Mouse (Mus musculus) cerebellum, postnatal 10 days (tissue): ENCODE data around the gene Cd300lb.

Source experiments
- DNase-seq, 2 experiments: peaks; one replicate each; pipeline ENCODE4 v3.0.0; 2021; ENCODE audit warnings: mixed read lengths in 2 of 2

The Cd300lb gene

DNA sequence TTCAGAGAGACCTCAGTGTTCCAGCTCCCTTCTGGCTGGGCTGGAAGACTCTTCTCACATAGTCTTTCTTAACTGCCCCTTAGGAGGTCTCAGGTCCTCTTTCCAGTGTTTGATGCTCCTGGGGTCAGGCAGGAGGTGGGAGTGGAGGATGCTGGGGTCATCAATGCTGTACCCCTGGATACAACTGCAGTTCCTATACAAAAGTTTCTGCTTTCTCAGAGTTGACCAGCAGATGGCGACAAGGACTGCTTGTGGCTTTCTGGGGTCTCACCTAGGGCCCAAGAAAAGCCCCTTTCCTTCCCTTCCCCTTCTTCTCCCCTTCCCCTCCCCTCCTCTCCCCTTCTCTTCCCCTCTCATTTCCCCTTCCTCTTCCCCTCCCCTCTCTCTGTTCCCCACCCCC, 53.6 kb downstream of the Cd300lb start:
- DNase-seq = peak; percentile 80 to 84

DNA sequence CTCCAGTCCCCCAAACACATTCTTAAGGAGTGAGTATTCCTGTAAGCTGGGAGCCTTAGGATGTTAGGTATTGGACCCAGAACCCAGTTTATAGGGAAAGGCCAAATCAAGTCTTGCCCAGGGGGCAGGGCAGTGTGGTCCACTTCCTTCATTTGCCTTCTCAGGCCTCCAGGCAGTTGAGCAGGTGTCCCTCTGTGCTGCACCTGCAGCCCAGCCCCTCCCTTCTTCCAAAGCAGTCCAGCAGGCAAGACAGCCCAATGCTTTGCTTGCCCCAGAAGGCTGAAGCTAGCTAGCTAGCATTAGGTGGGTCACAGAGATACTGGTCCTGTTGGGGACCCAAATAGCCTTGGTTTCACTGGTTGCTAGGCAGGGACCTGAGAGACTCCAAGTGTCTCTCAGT, 54.0 kb downstream of the Cd300lb start:
- DNase-seq = no peak

DNA sequence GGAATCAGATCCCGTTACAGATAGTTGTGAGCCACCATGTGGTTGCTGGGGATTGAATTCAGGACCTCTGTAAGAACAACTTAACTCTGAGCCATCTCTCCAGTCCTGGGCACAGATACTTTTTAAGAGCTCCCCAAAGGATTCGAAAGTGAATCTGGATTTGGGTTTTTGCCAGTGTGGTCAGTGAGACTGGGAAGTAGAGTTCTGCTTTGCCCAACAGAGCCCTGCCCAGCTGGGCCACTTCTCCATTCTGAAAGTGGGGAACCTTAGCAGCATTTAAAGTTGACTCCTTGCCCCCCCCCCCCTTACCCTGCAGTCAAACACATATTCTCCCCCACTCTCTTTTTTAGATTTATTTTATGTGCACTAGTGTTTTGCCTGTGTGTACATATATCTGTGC, 54.5 kb downstream of the Cd300lb start:
- DNase-seq = no peak

DNA sequence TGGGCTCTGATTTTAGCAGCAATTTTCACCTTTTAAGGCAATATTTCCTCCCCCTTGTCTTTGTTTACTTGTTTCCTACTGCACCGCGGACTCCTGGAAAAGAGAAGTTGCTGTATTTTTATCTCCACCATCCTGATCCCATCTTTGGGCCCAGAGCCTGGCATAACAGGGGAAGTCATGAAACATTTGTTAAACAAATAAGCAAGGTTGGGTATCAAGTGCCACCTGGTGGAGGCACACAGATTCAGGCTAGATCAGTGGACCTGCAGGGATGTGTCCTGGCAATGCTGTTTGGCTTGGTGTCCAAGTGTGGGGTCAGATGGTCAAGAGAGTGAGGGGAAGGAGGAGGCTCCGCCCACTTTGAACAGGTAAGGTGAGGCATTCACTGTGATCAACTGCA, 57.0 kb downstream of the Cd300lb start:
- peak; percentile 85 to 86 for DNase-seq

DNA sequence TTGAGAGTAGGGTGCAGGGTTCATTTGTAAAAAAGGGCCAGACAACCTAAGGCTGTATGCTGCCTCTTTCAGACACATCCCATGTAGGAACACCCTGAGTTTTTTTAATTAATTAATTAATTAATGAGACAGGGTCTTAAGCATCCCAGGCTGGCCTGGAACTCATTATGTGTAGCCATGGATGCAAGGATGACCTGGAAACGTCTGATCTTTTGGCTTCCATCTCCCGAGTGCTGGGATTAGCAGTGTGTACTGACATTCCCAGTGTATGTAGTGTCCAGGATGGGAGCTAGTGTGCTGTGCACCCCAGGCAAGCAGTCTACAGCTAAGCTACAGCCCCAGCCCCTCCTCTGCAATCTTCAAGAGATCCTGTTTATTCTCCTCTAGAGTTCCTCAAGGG, 57.6 kb downstream of the Cd300lb start:
- no peak for DNase-seq

DNA sequence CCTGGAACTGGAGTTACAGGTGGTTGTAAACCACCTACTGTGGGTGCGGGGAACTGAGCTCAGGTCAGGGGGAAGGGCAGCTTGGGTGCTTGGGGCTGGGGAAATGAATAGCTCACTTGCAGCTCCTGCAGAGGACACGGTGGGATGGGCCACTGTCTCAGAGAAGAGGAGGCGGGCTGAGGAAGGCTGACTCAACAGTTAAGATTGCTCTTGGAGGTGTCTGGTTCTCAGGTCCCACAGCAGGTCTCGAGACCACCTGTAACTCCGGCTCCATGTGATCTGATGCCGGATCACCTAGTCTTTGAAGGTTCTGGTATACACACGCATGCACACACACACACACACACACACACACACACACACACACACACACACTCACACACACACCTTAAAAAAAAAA, 58.0 kb downstream of the Cd300lb start:
- no peak for DNase-seq

DNA sequence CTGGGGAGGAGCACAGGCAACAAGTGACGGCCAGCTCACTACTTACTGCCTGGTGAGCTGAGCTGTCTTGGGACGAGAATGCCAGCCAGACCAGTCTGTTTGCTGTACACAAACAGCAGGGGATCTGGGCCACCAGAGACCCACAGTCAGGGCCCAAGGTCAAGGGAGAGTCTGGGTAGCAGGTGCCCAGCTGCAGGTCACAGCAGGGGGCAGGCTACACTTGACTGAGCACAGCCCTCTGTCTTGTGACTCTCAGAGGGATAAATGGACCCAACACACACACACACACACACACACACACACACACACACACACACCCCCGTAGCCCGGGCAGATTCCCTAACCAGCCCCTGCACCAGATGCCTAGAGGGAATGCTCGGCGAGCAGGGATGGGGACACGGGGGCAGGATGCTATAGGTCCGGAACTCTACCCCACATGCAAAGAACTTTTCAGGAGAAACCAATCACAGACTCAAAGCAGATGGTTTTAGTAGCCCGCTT, 58.8 kb downstream of the Cd300lb start:
- peak in 1 of 2 experiments; percentile 52 for DNase-seq

DNA sequence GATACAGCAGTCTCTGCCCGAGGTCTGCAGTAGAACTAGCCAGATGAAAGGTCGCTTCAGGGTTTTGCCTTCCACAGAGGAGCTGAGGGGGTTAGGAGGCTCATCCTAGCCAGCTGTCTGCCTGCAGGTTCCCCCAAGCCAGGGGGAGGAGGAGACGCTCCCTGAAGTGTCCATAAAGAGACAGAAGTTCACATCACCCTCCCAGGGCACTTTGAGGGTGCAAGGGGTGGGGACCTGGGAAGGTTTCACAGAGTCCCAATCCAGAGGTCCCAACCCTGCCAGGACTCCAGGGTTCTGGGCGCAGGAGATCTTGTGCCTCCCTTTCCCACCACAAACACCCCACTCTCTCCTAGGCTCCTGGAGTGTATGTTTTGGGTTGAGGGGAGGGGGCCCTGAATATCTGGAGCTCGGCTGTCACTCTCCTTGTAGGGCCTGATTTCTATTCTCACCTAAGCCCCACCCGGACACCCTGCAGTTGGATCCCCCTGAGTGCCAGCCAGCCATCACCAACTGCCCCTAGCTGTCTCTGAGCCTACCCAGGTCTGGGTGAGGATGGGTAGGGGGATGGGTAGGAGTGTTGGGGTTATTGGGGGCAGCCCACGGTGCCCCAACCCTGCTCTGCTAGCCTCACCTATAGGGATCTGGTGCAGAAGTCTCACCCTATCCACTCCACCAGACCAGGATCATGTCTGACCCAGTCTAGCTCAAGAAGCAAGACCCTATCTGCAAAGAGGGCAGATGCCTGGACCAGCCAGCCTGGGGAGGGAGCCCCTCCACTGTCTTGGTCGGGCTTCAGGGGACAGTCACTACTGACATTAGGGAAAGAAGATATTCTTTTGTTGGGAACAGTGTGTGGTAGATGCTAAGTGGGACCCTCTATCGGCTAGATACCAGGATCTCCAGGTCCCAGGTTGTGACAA, 59.7 kb downstream of the Cd300lb start:
- no peak for DNase-seq

DNA sequence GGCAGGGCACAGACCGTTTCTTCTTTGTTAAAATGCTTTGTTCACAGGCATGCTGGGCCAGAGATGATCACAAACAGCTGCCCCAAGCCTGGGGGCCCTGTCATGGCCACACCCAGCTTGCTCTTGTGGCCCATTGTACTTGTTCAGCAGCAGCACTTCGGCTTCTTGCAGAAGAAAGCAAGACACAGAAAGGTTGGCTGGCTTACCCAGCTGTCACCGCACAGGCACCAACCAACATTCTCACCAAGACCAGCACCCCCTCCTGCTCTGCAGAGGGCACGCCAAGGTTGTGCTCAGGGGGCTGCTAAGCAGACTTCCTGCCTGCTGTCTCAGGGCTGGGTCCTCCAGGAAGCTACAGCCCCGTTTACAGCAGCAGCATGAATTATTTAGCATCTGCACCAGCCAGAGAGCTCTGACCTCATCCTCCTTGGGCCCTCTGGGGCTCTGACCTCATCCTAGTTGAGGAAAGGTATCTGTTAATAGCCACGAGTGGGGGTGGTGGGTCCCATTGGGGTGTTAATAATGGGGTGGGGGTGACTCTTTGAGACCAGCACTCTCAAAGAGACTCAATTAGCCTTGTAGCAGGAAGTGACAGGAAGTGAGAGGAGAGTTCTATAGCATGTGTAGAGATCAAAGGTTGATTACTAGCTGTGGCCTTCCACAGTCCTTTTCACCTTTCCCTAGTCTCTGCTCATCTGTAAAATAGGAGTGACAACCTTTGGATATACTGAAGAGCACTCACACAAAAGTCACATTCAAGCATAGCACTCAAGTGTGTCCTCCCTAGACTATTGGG, 61.0 kb downstream of the Cd300lb start:
- DNase-seq = no peak
